Mouse (Mus musculus) myocyte (in vitro differentiated cells): ENCODE measurements at regions not wholly inside any gene's neighbourhood (a gene's known extent, or its start where the extent isn't known, plus 50 kb on each side); places are given as distances from the start of the nearest gene placed in this dataset.

Experiments
- H3K27me3 ChIP-seq: one replicate; pipeline ENCODE4 v1.6.1; 2011; ENCODE audit not compliant: control insufficient read depth, insufficient read depth, insufficient read length
- H3K36me3 ChIP-seq: one replicate; pipeline ENCODE4 v1.6.1; 2011; ENCODE audit not compliant: control insufficient read depth, insufficient read depth
- H3K4me2 ChIP-seq: one replicate; pipeline ENCODE4 v1.6.1; 2011; ENCODE audit warnings: low read depth, control low read depth
- H3K4me3 ChIP-seq: one replicate; pipeline ENCODE4 v1.5.1; 2011; ENCODE audit warnings: mild to moderate bottlenecking, control low read depth, moderate library complexity
- H3K79me2 ChIP-seq: one replicate; pipeline ENCODE4 v1.6.1; 2011; ENCODE audit not compliant: control insufficient read depth, insufficient read depth
- H3ac ChIP-seq: one replicate; pipeline ENCODE4 v1.6.1; 2011; ENCODE audit not compliant: control insufficient read depth, insufficient read length
- CEBPB ChIP-seq: IDR thresholded peaks from 2 replicates; pipeline ENCODE4 v1.6.1; 2011; ENCODE audit warnings: mild to moderate bottlenecking, moderate library complexity; ENCODE audit not compliant: poor library complexity, insufficient read depth, severe bottlenecking
- E2F4 ChIP-seq: IDR thresholded peaks from one replicate; pipeline ENCODE4 v1.6.1; 2011; ENCODE audit warnings: mild to moderate bottlenecking, control low read depth, moderate library complexity; ENCODE audit not compliant: insufficient read depth
- MAX ChIP-seq: IDR thresholded peaks from one replicate; pipeline ENCODE4 v1.6.1; 2011; ENCODE audit warnings: low read depth, mild to moderate bottlenecking, control low read depth
- MYOD1 ChIP-seq, 3 experiments: IDR thresholded peaks; one replicate each; pipeline ENCODE4 v1.6.1; 2011; ENCODE audit warnings: control low read depth in 2 of 3, low read depth in 2 of 3, mild to moderate bottlenecking in 2 of 3, moderate library complexity in 1 of 3; ENCODE audit not compliant: insufficient read length in 2 of 3, control insufficient read depth in 1 of 3
- MYOG ChIP-seq, 3 experiments: IDR thresholded peaks; one replicate each; pipeline ENCODE4 v1.6.1; 2011; ENCODE audit warnings: control low read depth in 2 of 3, low read depth in 2 of 3, mild to moderate bottlenecking in 2 of 3; ENCODE audit not compliant: insufficient read length in 2 of 3, control insufficient read depth in 1 of 3, insufficient read depth in 1 of 3
- POLR2A ChIP-seq: IDR thresholded peaks from one replicate; pipeline ENCODE4 v1.6.1; 2011; ENCODE audit warnings: low read depth, mild to moderate bottlenecking, control low read depth, moderate library complexity; ENCODE audit not compliant: insufficient read length
- POLR2AphosphoS2 ChIP-seq: IDR thresholded peaks from one replicate; pipeline ENCODE4 v1.6.1; 2011; ENCODE audit warnings: low read depth, control low read depth; ENCODE audit not compliant: insufficient read length
- REST ChIP-seq: IDR thresholded peaks from one replicate; pipeline ENCODE4 v1.6.1; 2011; ENCODE audit warnings: mild to moderate bottlenecking, control low read depth, moderate library complexity; ENCODE audit not compliant: insufficient read depth, insufficient read length
- SRF ChIP-seq: IDR thresholded peaks from one replicate; pipeline ENCODE4 v1.6.1; 2011; ENCODE audit warnings: low read depth; ENCODE audit not compliant: control insufficient read depth, insufficient read length
- TCF12 ChIP-seq: IDR thresholded peaks from one replicate; pipeline ENCODE4 v1.6.1; 2011; ENCODE audit warnings: mild to moderate bottlenecking, control low read depth; ENCODE audit not compliant: poor library complexity, insufficient read depth, severe bottlenecking
- TCF3 ChIP-seq: IDR thresholded peaks from one replicate; pipeline ENCODE4 v1.6.1; 2011; ENCODE audit warnings: low read depth, control low read depth; ENCODE audit not compliant: insufficient read length
- USF1 ChIP-seq: IDR thresholded peaks from one replicate; pipeline ENCODE4 v1.6.1; 2011; ENCODE audit warnings: low read depth, mild to moderate bottlenecking, control low read depth, moderate library complexity

DNA sequence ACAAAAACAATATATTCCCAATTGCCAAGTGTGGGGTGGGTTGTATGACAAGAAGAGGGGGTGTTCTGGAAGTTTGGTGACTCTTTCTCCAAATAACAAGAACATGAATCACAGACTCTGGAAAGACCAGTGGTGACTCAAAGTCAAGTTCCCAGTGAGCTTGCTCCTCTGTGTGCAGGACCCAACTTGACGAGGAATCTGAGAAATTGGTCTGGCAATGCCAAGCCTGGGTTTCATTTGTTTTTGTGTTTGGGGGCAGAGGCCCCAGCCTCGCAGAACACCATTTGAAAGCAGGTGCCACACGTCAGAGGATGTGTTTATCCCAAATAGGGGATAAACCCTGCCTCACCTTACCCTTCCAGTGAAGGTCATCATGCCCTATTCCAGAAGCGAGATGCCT, 163.1 kb upstream of the Shh start:
- no peak overlapping the region for H3K4me2 ChIP-seq
- H3K4me3 ChIP-seq = no peak overlapping the region
- H3K27me3 ChIP-seq = no peaks in the 10 kb centered on the region
- no peaks in the 10 kb centered on the region for H3K36me3 ChIP-seq
- no peak overlapping the region for H3ac ChIP-seq
- H3K79me2 ChIP-seq = no peaks in the 10 kb centered on the region
- TF ChIP-seq MYOD1 (IDR thresholded peaks at IDR 0.05; ENCODE audit: control insufficient read depth in 1 of 3, insufficient read length in 2 of 3, low read depth in 2 of 3) (no peak), E2F4 (no peak), USF1 (no peak), TCF3 (no peak), MYOG (IDR thresholded peaks at IDR 0.05; ENCODE audit: control insufficient read depth in 1 of 3, insufficient read depth in 1 of 3, insufficient read length in 2 of 3, low read depth in 2 of 3) (no peak), MAX (no peak), POLR2AphosphoS2 (no peak), SRF (no peak)

DNA sequence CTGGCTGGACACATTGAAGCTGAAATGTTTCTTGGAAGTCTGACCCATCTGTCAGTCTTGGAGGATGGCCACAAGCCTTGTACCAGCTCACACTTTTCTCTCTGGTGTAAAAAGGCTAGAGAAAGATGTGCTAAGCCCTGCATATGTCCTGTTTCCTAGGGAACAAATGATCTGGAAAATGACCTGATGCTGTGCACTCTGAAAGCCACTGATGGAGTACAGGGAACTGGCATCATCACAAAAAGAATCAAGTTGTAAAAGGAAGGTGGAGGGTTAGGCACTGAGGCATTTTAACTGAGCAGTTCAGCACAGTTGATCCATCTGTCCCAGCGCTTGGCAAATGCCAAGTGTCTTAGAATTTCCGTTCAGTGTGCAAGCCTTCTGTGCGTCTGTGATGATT, 144.8 kb upstream of the Shh start:
- Histone ChIP-seq H3K4me3 (no peak overlapping the region), H3K79me2 (no peaks in the 10 kb centered on the region), H3ac (no peak overlapping the region), H3K36me3 (no peaks in the 10 kb centered on the region), H3K27me3 (no peaks in the 10 kb centered on the region), H3K4me2 (no peak overlapping the region)
- no peak for TF ChIP-seq SRF
- no peak for TF ChIP-seq CEBPB
- no peak for TF ChIP-seq E2F4
- TF ChIP-seq TCF3 = no peak
- TF ChIP-seq POLR2A = no peak
- no peak for TF ChIP-seq REST
- TF ChIP-seq MYOG (IDR thresholded peaks at IDR 0.05; ENCODE audit: control insufficient read depth in 1 of 3, insufficient read depth in 1 of 3, insufficient read length in 2 of 3, low read depth in 2 of 3) = no peak
- no peak for TF ChIP-seq POLR2AphosphoS2
- TF ChIP-seq MAX = no peak
- no peak for TF ChIP-seq MYOD1 (IDR thresholded peaks at IDR 0.05; ENCODE audit: control insufficient read depth in 1 of 3, insufficient read length in 2 of 3, low read depth in 2 of 3)
- TF ChIP-seq TCF12 = no peak
- no peak for TF ChIP-seq USF1

DNA sequence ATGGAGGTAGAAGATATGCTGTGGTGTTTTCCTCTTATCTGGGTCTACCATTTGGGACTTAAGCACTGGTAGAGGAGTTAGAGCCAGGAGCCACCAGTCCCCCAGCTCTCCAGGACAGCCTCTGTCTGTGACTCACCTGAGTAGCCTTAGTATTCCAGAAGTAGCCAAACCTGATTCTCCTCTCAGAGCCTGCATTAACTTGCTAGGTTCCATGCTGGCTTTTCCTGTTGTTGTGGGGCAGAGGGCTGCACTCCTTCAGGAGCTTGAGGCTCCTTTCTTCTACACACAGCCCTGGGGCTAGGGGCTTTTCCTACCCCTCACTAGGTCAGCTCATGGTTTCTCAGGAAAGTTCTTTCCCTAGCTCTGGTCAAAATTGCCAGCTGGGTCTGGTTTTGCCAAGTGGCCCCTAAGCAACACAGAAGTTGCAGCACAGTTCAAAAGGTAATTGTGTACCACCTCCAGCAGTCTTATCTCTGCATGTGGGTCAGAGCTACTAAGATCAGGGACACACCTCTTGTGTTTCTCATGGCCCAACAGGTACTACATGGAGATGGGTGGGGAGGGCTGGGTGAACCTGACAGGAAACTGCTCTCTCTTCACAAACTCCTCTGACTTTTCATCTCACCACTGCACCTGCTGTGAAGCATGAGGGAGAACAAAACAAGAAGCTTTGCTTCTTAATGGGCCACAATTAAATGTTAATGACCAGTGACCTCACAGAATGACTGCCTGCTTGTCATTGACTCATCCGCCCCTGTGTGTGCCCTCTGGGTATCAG, 129.7 kb upstream of the Shh start:
- Histone ChIP-seq H3K27me3 (no peaks in the 10 kb centered on the region), H3K36me3 (no peaks in the 10 kb centered on the region), H3K79me2 (no peaks in the 10 kb centered on the region), H3K4me3 (no peak overlapping the region), H3ac (no peak overlapping the region), H3K4me2 (no peak overlapping the region)
- TF ChIP-seq MAX (no peak), MYOD1 (IDR thresholded peaks at IDR 0.05; ENCODE audit: control insufficient read depth in 1 of 3, insufficient read length in 2 of 3, low read depth in 2 of 3) (no peak), POLR2A (no peak), REST (no peak), TCF3 (no peak), E2F4 (no peak), SRF (no peak), POLR2AphosphoS2 (no peak), MYOG (IDR thresholded peaks at IDR 0.05; ENCODE audit: control insufficient read depth in 1 of 3, insufficient read depth in 1 of 3, insufficient read length in 2 of 3, low read depth in 2 of 3) (no peak)

DNA sequence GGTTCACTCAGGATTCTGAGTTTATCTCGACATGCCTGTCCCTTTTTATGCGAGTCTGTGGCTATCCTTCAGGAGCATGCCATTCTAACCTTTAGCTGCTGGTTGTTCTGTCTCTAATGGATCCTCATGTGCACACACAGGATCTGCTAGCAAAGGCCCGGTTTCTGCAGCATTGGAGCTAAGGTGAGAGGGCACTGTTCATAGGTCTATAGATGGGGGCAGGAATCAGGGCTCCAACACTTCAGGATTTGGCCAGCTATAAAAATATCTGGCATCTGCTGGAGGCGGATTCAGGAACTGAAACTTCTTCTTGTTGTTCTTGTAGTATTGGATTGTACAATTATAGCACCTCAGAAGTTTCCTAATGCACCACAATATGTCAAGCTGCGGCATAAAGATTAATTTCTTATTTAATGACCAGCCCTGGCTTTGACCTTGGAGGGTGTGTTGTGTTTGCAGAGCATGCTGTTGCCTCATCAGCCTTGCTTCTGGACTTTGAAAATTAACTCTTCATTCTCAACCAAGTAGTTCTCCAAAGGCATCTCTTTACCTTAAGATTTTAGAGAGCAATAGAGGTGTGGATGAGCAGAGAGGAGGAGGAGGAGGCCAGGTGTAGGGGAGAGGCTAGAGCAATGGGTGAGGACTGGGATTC, 104.4 kb upstream of the Shh start:
- Histone ChIP-seq H3K4me3 (no peak overlapping the region), H3K4me2 (no peak overlapping the region), H3ac (no peak overlapping the region), H3K27me3 (no peaks in the 10 kb centered on the region), H3K79me2 (no peaks in the 10 kb centered on the region), H3K36me3 (no peaks in the 10 kb centered on the region)
- TF ChIP-seq CEBPB (no peak), SRF (no peak), MYOG (IDR thresholded peaks at IDR 0.05; ENCODE audit: control insufficient read depth in 1 of 3, insufficient read depth in 1 of 3, insufficient read length in 2 of 3, low read depth in 2 of 3) (no peak), MAX (no peak), POLR2A (no peak), REST (no peak), MYOD1 (IDR thresholded peaks at IDR 0.05; ENCODE audit: control insufficient read depth in 1 of 3, insufficient read length in 2 of 3, low read depth in 2 of 3) (no peak), USF1 (no peak), TCF12 (no peak), TCF3 (no peak)
